Mouse (Mus musculus): ENCODE results near the gene Npy5r.

- TF ChIP-seq HCFC1 (IDR thresholded peaks at IDR 0.05; ENCODE audit: borderline replicate concordance, insufficient read depth, low read length) = no peak
- no peak for TF ChIP-seq CHD2 (IDR thresholded peaks at IDR 0.05; ENCODE audit: low read depth, low read length)
- TF ChIP-seq ZNF384 (IDR thresholded peaks at IDR 0.05; ENCODE audit: low read depth, low read length) = no peak
- TF ChIP-seq ZC3H11A (IDR thresholded peaks at IDR 0.05; ENCODE audit: borderline replicate concordance, low read depth, low read length) = no peak
- no peak for TF ChIP-seq MAFK (IDR thresholded peaks at IDR 0.05; ENCODE audit: insufficient read depth, low read depth, low read length)
Observed at GRCm38 (mm10) chr8:66731957-66732356, 44.0 kb upstream of the Npy5r start.

Data from ES-E14 (cell line).